Mouse (Mus musculus): ENCODE measurements at regions not wholly inside any gene's neighbourhood (a gene's known extent, or its start where the extent isn't known, plus 50 kb on each side); places are given as distances from the start of the nearest gene placed in this dataset.

DNA sequence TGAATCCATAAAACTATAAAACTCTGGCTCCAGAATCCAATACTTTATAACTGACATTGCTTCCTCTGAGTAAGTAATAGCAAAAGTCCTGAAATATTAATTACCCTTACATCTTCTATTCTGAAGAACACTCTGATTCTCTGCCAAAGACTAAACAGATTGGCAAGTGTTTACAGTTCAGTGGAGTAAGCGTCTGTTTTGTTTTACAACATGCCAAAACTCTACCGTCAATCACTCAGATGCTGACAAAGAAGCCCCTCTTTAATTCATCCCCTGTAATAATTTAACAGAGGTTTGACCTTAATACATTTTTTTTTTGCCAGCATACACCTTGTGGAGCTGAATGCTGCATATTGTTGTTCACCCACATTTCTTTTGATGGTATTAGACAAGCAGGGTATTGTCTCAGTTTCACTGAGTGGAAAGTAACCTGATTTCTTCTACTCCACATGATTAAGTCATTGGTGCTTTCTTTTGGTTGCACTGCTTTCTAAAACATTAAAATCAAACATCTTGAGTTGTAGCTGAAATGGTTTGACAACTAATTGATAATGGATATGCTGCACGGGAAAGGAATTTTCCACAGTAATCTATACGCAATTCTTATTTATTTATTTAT is 796.2 kb upstream of the Sel1l start:
- H3K9ac ChIP-seq (ENCODE audit: low read length): no peak overlapping the region
- no peaks in the 10 kb centered on the region for H3K4me1 ChIP-seq (ENCODE audit: control insufficient read depth, insufficient read depth, low read length)
- DNase-seq (ENCODE audit: low spot score): no peak
- H3K27me3 ChIP-seq (ENCODE audit: control insufficient read depth, insufficient read depth, low read length): no peaks in the 10 kb centered on the region
- no peak for ATAC-seq (ENCODE audit: insufficient number of reproducible peaks, low FRiP score, low TSS enrichment, low read depth)
- no peaks in the 10 kb centered on the region for H3K36me3 ChIP-seq (ENCODE audit: control insufficient read depth, insufficient read depth, low read length)
- no peaks in the 10 kb centered on the region for H3K9me3 ChIP-seq (ENCODE audit: control insufficient read depth, low read length)
- no peak overlapping the region for H3K27ac ChIP-seq (replicated peaks; ENCODE audit: low read depth, low read length)
- no peak overlapping the region for H3K4me3 ChIP-seq (ENCODE audit: low read depth, low read length)
- 82% methylated on average over 4 of the region's 4 CpGs for WGBS
- no peak overlapping the region for H3K4me2 ChIP-seq (ENCODE audit: low read depth, severe bottlenecking)

DNA sequence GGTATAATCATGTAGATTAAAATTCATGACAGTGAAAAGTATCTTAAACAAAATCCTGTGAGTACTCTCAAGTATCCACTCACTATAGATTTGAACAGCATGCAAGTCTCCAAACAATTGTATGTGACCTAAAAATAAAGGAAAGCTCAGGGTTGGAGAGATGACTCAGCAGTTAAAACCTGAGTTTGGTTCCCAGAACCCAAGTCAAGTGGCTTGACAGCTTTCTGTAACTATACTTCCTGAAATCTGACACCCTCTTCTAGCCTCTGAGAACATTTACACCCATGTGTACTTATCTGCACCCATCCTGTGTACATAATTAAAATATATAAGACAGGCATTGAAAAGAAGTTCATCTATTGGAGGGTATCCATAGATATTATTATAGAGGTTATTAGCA is 770.2 kb upstream of the Sel1l start:
- Histone ChIP-seq H3K9me3 (ENCODE audit: control insufficient read depth, low read length) (no peaks in the 10 kb centered on the region), H3K27ac (replicated peaks; ENCODE audit: low read depth, low read length) (no peak overlapping the region), H3K9ac (ENCODE audit: low read length) (no peak overlapping the region), H3K4me3 (ENCODE audit: low read depth, low read length) (no peak overlapping the region), H3K36me3 (ENCODE audit: control insufficient read depth, insufficient read depth, low read length) (no peaks in the 10 kb centered on the region), H3K27me3 (ENCODE audit: control insufficient read depth, insufficient read depth, low read length) (no peaks in the 10 kb centered on the region), H3K4me2 (ENCODE audit: low read depth, severe bottlenecking) (no peak overlapping the region), H3K4me1 (ENCODE audit: control insufficient read depth, insufficient read depth, low read length) (no peaks in the 10 kb centered on the region)
- DNase-seq (ENCODE audit: low spot score) (no peak), ATAC-seq (ENCODE audit: insufficient number of reproducible peaks, low FRiP score, low TSS enrichment, low read depth) (no peak)

GRCm38 (mm10) chr12:92618519-92618918 is 769.6 kb upstream of the Sel1l start:
- Histone ChIP-seq H3K27ac (replicated peaks; ENCODE audit: low read depth, low read length) (no peak overlapping the region), H3K4me1 (ENCODE audit: control insufficient read depth, insufficient read depth, low read length) (no peaks in the 10 kb centered on the region), H3K36me3 (ENCODE audit: control insufficient read depth, insufficient read depth, low read length) (no peaks in the 10 kb centered on the region), H3K9ac (ENCODE audit: low read length) (no peak overlapping the region), H3K4me2 (ENCODE audit: low read depth, severe bottlenecking) (no peak overlapping the region), H3K9me3 (ENCODE audit: control insufficient read depth, low read length) (no peaks in the 10 kb centered on the region), H3K27me3 (ENCODE audit: control insufficient read depth, insufficient read depth, low read length) (no peaks in the 10 kb centered on the region), H3K4me3 (ENCODE audit: low read depth, low read length) (no peak overlapping the region)
- ATAC-seq (ENCODE audit: insufficient number of reproducible peaks, low FRiP score, low TSS enrichment, low read depth): no peak
- 55% methylated on average over 2 of the region's 2 CpGs for WGBS
- DNase-seq (ENCODE audit: low spot score): no peak

DNA sequence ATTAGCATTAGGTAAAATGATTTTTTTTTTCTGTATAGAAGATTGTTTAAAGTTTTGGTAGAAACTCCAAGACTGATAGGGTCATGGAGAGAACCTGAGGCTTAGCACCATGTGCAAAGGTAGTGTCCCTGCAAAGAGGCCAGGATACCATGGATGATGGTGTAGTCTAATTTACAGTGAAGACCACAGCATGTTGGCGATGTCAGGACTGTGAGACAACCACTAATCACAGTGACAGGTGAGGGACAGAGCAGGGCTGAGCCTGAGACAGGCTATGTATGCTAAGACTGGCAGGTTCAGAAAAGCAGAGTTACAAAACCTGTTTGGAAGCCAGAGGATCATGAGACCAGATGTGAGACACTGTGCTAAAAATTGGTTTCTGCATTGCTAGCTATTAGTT is 752.7 kb upstream of the Sel1l start:
- DNase-seq (ENCODE audit: low spot score): no peak
- no peak overlapping the region for H3K4me3 ChIP-seq (ENCODE audit: low read depth, low read length)
- no peak for ATAC-seq (ENCODE audit: insufficient number of reproducible peaks, low FRiP score, low TSS enrichment, low read depth)

GRCm38 (mm10) chr12:92589725-92590124 is 740.8 kb upstream of the Sel1l start:
- 73% methylated on average over 2 of the region's 2 CpGs for WGBS
- Histone ChIP-seq H3K9ac (ENCODE audit: low read length) (no peak overlapping the region), H3K4me2 (ENCODE audit: low read depth, severe bottlenecking) (no peak overlapping the region), H3K36me3 (ENCODE audit: control insufficient read depth, insufficient read depth, low read length) (no peaks in the 10 kb centered on the region), H3K27ac (replicated peaks; ENCODE audit: low read depth, low read length) (no peak overlapping the region), H3K4me3 (ENCODE audit: low read depth, low read length) (no peak overlapping the region), H3K4me1 (ENCODE audit: control insufficient read depth, insufficient read depth, low read length) (no peaks in the 10 kb centered on the region), H3K27me3 (ENCODE audit: control insufficient read depth, insufficient read depth, low read length) (no peaks in the 10 kb centered on the region), H3K9me3 (ENCODE audit: control insufficient read depth, low read length) (no peaks in the 10 kb centered on the region)
- ATAC-seq (ENCODE audit: insufficient number of reproducible peaks, low FRiP score, low TSS enrichment, low read depth) (no peak), DNase-seq (ENCODE audit: low spot score) (no peak)

More for the DNA sequence above, 752.7 kb upstream of the Sel1l start:
- H3K4me2 ChIP-seq (ENCODE audit: low read depth, severe bottlenecking): no peak overlapping the region
- no peaks in the 10 kb centered on the region for H3K36me3 ChIP-seq (ENCODE audit: control insufficient read depth, insufficient read depth, low read length)
- H3K4me1 ChIP-seq (ENCODE audit: control insufficient read depth, insufficient read depth, low read length): no peaks in the 10 kb centered on the region
- no peaks in the 10 kb centered on the region for H3K27me3 ChIP-seq (ENCODE audit: control insufficient read depth, insufficient read depth, low read length)
- H3K9me3 ChIP-seq (ENCODE audit: control insufficient read depth, low read length): no peaks in the 10 kb centered on the region
- no peak overlapping the region for H3K9ac ChIP-seq (ENCODE audit: low read length)
- H3K27ac ChIP-seq (replicated peaks; ENCODE audit: low read depth, low read length): no peak overlapping the region
- WGBS: 82% methylated on average over 1 of the region's 1 CpGs

GRCm38 (mm10) chr12:92589305-92589704 is 740.3 kb upstream of the Sel1l start:
- DNase-seq (ENCODE audit: low spot score) (no peak), ATAC-seq (ENCODE audit: insufficient number of reproducible peaks, low FRiP score, low TSS enrichment, low read depth) (no peak)
- H3K4me1 ChIP-seq (ENCODE audit: control insufficient read depth, insufficient read depth, low read length): no peaks in the 10 kb centered on the region
- no peak overlapping the region for H3K4me2 ChIP-seq (ENCODE audit: low read depth, severe bottlenecking)
- no peak overlapping the region for H3K9ac ChIP-seq (ENCODE audit: low read length)
- H3K27me3 ChIP-seq (ENCODE audit: control insufficient read depth, insufficient read depth, low read length): no peaks in the 10 kb centered on the region
- H3K27ac ChIP-seq (replicated peaks; ENCODE audit: low read depth, low read length): no peak overlapping the region
- H3K4me3 ChIP-seq (ENCODE audit: low read depth, low read length): no peak overlapping the region
- WGBS: 87% methylated on average over 6 of the region's 6 CpGs
- no peaks in the 10 kb centered on the region for H3K9me3 ChIP-seq (ENCODE audit: control insufficient read depth, low read length)
- no peaks in the 10 kb centered on the region for H3K36me3 ChIP-seq (ENCODE audit: control insufficient read depth, insufficient read depth, low read length)

GRCm38 (mm10) chr12:92578596-92578995 is 729.6 kb upstream of the Sel1l start:
- no peak overlapping the region for H3K4me2 ChIP-seq (ENCODE audit: low read depth, severe bottlenecking)
- H3K4me3 ChIP-seq (ENCODE audit: low read depth, low read length): no peak overlapping the region
- H3K36me3 ChIP-seq (ENCODE audit: control insufficient read depth, insufficient read depth, low read length): no peaks in the 10 kb centered on the region
- ATAC-seq (ENCODE audit: insufficient number of reproducible peaks, low FRiP score, low TSS enrichment, low read depth) (no peak), DNase-seq (ENCODE audit: low spot score) (no peak)
- no peaks in the 10 kb centered on the region for H3K9me3 ChIP-seq (ENCODE audit: control insufficient read depth, low read length)
- WGBS: 88% methylated on average over 1 of the region's 1 CpGs
- no peaks in the 10 kb centered on the region for H3K4me1 ChIP-seq (ENCODE audit: control insufficient read depth, insufficient read depth, low read length)
- H3K9ac ChIP-seq (ENCODE audit: low read length): no peak overlapping the region
- no peaks in the 10 kb centered on the region for H3K27me3 ChIP-seq (ENCODE audit: control insufficient read depth, insufficient read depth, low read length)
- H3K27ac ChIP-seq (replicated peaks; ENCODE audit: low read depth, low read length): no peak overlapping the region

Data from limb, embryonic 11.5 days (tissue).